Mouse (Mus musculus): ENCODE results near the gene Flcn. TPM values are rescaled to one million over a fixed set of nuclear protein-coding genes. Genes with fewer than 3 reads are reported as not detected.

The Flcn gene
- 10 to 100 TPM; 79.7 to 80.5 TPM for total RNA-seq (2023)

GRCm38 (mm10) chr11:59809670-59810474, at the start of gene Flcn:
Flcn (minus strand) TSS chr11:59810016.

GRCm38 (mm10) chr11:59839459-59840126, 29.8 kb upstream of the Flcn start, which contains the start of gene Cops3:
Cops3 (minus strand) TSS chr11:59839838.

DNA sequence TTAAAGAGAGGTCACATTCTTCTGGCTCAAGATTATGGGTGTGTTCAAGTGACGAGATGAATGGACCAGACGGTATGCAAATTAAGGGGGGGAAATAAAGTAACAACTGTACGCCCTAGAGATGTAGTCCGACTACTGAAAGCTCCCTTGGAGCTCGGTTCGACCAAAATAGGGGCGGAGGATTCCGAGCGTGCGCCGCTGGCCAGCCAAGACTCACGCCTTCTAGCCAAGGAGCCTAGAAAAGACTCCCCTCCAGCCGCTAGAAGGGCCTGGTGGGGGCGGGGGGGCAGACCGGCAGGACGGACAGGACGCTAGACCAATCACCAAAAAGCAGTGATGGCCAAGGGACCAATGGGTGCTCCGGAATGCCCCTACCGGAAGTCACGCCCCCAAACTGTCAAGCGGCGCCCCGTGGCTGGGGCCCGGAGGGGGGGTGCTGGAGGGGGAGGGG, 29.2 kb upstream of the Flcn start, which contains the start of gene Nt5m:
Gene Nt5m (plus strand): TSS at position 440 of the 451 bp plus-strand sequence.

DNA sequence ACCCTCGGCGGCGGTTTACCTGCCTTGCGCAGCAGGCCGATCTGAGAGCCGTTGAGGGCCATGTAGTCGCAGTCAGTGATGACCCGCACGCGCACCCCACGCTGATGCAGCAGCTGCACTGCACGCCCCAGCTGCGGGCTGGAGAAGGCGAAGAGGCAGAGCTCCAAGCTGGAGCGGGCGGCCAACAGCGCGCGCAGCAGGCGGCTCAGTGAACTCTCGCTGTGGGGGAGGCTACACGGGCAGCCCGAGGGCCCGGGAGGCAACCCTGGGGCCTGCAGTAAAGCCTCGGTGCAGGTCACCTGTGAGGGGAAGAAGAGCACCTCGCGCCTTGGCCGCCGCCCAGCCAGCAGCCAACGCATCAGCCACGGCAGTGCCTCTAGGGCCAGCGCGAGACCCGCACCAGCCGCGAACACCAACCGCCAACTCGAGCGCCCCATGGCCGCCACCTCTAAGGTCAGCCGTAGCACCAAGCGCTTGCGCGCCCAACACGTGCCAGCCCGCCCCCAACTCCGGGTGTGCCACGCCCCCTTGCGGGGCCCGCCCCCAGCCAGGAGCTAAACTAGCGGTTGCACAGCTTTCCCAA, 22.5 kb downstream of the Flcn start, which contains the start of gene Pld6:
Gene Pld6 (minus strand): TSS at position 447 of the 583 bp plus-strand sequence.

Other genes starting within 250 kb of the Flcn start
- gene Olfr222, start 233.8 kb downstream of the Flcn start, total RNA-seq (2023) = not detected
- not detected for gene Olfr223, start 216.7 kb downstream of the Flcn start, total RNA-seq (2023)
- 10 to 100 TPM; 76.7 to 87.0 TPM for gene Mprip, start 148.7 kb downstream of the Flcn start, total RNA-seq (2023)
- not detected for gene Pld6, start 22.4 kb downstream of the Flcn start, total RNA-seq (2023)
- 10 to 100 TPM; 10.0 to 11.3 TPM for gene Nt5m, start 29.4 kb upstream of the Flcn start, total RNA-seq (2023)
- 10 to 100 TPM; 39.2 to 46.6 TPM for gene Cops3, start 29.8 kb upstream of the Flcn start, total RNA-seq (2023)
- gene Med9, start 138.2 kb upstream of the Flcn start, total RNA-seq (2023) = 1 to 10 TPM; 6.4 to 6.9 TPM
- under 1 TPM in 1 of 2 experiments, not detected in 1; 0.39 TPM for gene Rasd1, start 154.9 kb upstream of the Flcn start, total RNA-seq (2023)
- 1 to 10 TPM in 1 of 2 experiments, not detected in 1; 1.3 TPM for gene Pemt, start 236.5 kb upstream of the Flcn start, total RNA-seq (2023)